Mouse (Mus musculus): ENCODE data around the gene Lrrc45.
"Not testable (repeated sequence)": the region's sequence is repeated elsewhere in the genome, so short reads cannot be mapped to it uniquely, and the experiment has no call there.

Gene Lrrc45

GRCm38 (mm10) chr11:120713580-120714518, at the start of gene Lrrc45, which contains the start of gene Cenpx:
Lrrc45 (plus strand) TSS chr11:120713925.
Cenpx (minus strand) TSS chr11:120713738.
- peak; percentile 99 for DNase-seq (ENCODE audit: low read depth)

- no peak for DNase-seq (ENCODE audit: low read depth)
Measured at GRCm38 (mm10) chr11:120665406-120665805, 48.3 kb upstream of the Lrrc45 start.

- no peak for DNase-seq (ENCODE audit: low read depth)
Measured at GRCm38 (mm10) chr11:120666617-120667016, 47.1 kb upstream of the Lrrc45 start.

- peak; percentile 96 for DNase-seq (ENCODE audit: low read depth)
Measured at GRCm38 (mm10) chr11:120672687-120673593, 40.8 kb upstream of the Lrrc45 start, which contains the start of gene Aspscr1. Aspscr1 (plus strand) TSS chr11:120672973.

GRCm38 (mm10) chr11:120673594-120674122, 40.1 kb upstream of the Lrrc45 start:
- no peak for DNase-seq (ENCODE audit: low read depth)

- DNase-seq (ENCODE audit: low read depth), result not testable (repeated sequence)
Measured at GRCm38 (mm10) chr11:120675875-120676274, 37.9 kb upstream of the Lrrc45 start.

GRCm38 (mm10) chr11:120676951-120677350, 36.8 kb upstream of the Lrrc45 start:
- DNase-seq (ENCODE audit: low read depth), result peak; percentile 76

GRCm38 (mm10) chr11:120679909-120680308, 33.8 kb upstream of the Lrrc45 start:
- DNase-seq (ENCODE audit: low read depth), result peak; percentile 66

GRCm38 (mm10) chr11:120682683-120683082, 31.0 kb upstream of the Lrrc45 start:
- DNase-seq (ENCODE audit: low read depth), result peak; percentile 86

- no peak for DNase-seq (ENCODE audit: low read depth)
Measured at GRCm38 (mm10) chr11:120683536-120683935, 30.2 kb upstream of the Lrrc45 start.

- DNase-seq (ENCODE audit: low read depth), result no peak
Measured at GRCm38 (mm10) chr11:120684086-120684485, 29.6 kb upstream of the Lrrc45 start.

- DNase-seq (ENCODE audit: low read depth), result no peak
Measured at GRCm38 (mm10) chr11:120684660-120685059, 29.1 kb upstream of the Lrrc45 start.

- DNase-seq (ENCODE audit: low read depth), result no peak
Measured at GRCm38 (mm10) chr11:120686650-120687272, 27.0 kb upstream of the Lrrc45 start.

- DNase-seq (ENCODE audit: low read depth), result no peak
Measured at GRCm38 (mm10) chr11:120689365-120689764, 24.4 kb upstream of the Lrrc45 start.

GRCm38 (mm10) chr11:120692471-120693011, 21.2 kb upstream of the Lrrc45 start:
- no peak for DNase-seq (ENCODE audit: low read depth)

- no peak for DNase-seq (ENCODE audit: low read depth)
Measured at GRCm38 (mm10) chr11:120693461-120693860, 20.3 kb upstream of the Lrrc45 start.

GRCm38 (mm10) chr11:120695184-120695583, 18.5 kb upstream of the Lrrc45 start:
- DNase-seq (ENCODE audit: low read depth), result no peak

GRCm38 (mm10) chr11:120695641-120696040, 18.1 kb upstream of the Lrrc45 start:
- no peak for DNase-seq (ENCODE audit: low read depth)

GRCm38 (mm10) chr11:120696568-120696967, 17.2 kb upstream of the Lrrc45 start:
- no peak for DNase-seq (ENCODE audit: low read depth)

- no peak for DNase-seq (ENCODE audit: low read depth)
Measured at GRCm38 (mm10) chr11:120697741-120698140, 16.0 kb upstream of the Lrrc45 start.
